Mouse (Mus musculus) kidney, embryonic 15.5 days (tissue): ENCODE data around the gene Eif4ebp2. TPM values are rescaled to one million over a fixed set of nuclear protein-coding genes. Genes with fewer than 3 reads are reported as not detected.

ENCODE experiments used
- ATAC-seq: fragments of 200-750 bp; cut with Nextera tagmentation; replicated peaks from 2 replicates; pipeline ENCODE4 v1.8.0; 2017; ENCODE audit warnings: moderate TSS enrichment; ENCODE audit not compliant: low FRiP score
- H3K27ac ChIP-seq: fragments of 300-500 bp; sonication (generic); 2 replicates; pipeline ENCODE4 v1.5.1; 2015; ENCODE audit warnings: mild to moderate bottlenecking, inconsistent platforms
- H3K27me3 ChIP-seq: fragments of 300-500 bp; sonication (generic); 2 replicates; pipeline ENCODE4 v1.6.1; 2015; ENCODE audit warnings: inconsistent platforms
- H3K36me3 ChIP-seq: fragments of 300-500 bp; sonication (generic); 2 replicates; pipeline ENCODE4 v1.6.1; 2015; ENCODE audit warnings: inconsistent platforms
- H3K4me1 ChIP-seq: fragments of 300-500 bp; sonication (generic); 2 replicates; pipeline ENCODE4 v1.6.1; 2015; ENCODE audit warnings: inconsistent platforms
- H3K4me2 ChIP-seq: fragments of 300-500 bp; sonication (generic); 2 replicates; pipeline ENCODE4 v1.6.1; 2015; ENCODE audit warnings: moderate library complexity, mild to moderate bottlenecking, inconsistent platforms
- H3K4me3 ChIP-seq: fragments of 300-500 bp; sonication (generic); replicated peaks from 2 replicates; pipeline ENCODE4 v1.5.1; 2015; ENCODE audit warnings: mild to moderate bottlenecking, inconsistent platforms
- H3K9ac ChIP-seq: fragments of 300-500 bp; sonication (generic); 2 replicates; pipeline ENCODE4 v1.6.1; 2015; ENCODE audit warnings: mild to moderate bottlenecking, inconsistent platforms
- H3K9me3 ChIP-seq: fragments of 300-500 bp; sonication (generic); replicated peaks from 2 replicates; pipeline ENCODE4 v1.6.1; 2016; ENCODE audit warnings: inconsistent platforms
- WGBS: fragments of 180-500 bp; shearing (Covaris S2); methylation state at CpG from one replicate; pipeline ENCODE4 v1.1.7; 2015; ENCODE audit warnings: mixed read lengths; 5-methylcytosine and 5-hydroxymethylcytosine counted together
- polyA plus RNA-seq: library from polyadenylated mRNA; unstranded; fragments of >200 nt; fragmentation: Nextera tagmentation; extraction: Ambion mirVana; gene quantifications from 2 replicates; pipeline ENCODE4 v1.2.1, GENCODE M21; 2015

Gene Eif4ebp2
- polyA plus RNA-seq, 1 experiment from 2014 or later = 70.0 TPM

- Histone ChIP-seq H3K4me2 (no peak overlapping the region), H3K9ac (no peak overlapping the region)
Observed at GRCm38 (mm10) chr10:61480488-61480887, 28.0 kb upstream of the Eif4ebp2 start.

GRCm38 (mm10) chr10:61479927-61480326 lies 27.5 kb upstream of the Eif4ebp2 start:
- Histone ChIP-seq H3K4me3 (no peak overlapping the region), H3K4me2 (no peak overlapping the region), H3K36me3 (no peaks in the 10 kb centered on the region), H3K9me3 (no peaks in the 10 kb centered on the region), H3K27me3 (no peaks in the 10 kb centered on the region), H3K27ac (no peak overlapping the region), H3K4me1 (peaks cover 17% of the 10 kb centered on the region), H3K9ac (no peak overlapping the region)
- ATAC-seq = no peak
- 87% methylated on average over 4 of the region's 4 CpGs for WGBS

More at GRCm38 (mm10) chr10:61480488-61480887, 28.0 kb upstream of the Eif4ebp2 start:
- WGBS = 84% methylated on average over 1 of the region's 1 CpGs
- Histone ChIP-seq H3K27ac (no peak overlapping the region), H3K9me3 (no peaks in the 10 kb centered on the region), H3K27me3 (no peaks in the 10 kb centered on the region), H3K4me1 (peaks cover 12% of the 10 kb centered on the region), H3K36me3 (no peaks in the 10 kb centered on the region), H3K4me3 (no peak overlapping the region)
- no peak for ATAC-seq

GRCm38 (mm10) chr10:61479461-61479860 lies 27.0 kb upstream of the Eif4ebp2 start:
- H3K4me1 ChIP-seq = peaks cover 22% of the 10 kb centered on the region
- H3K9ac ChIP-seq = no peak overlapping the region
- 85% methylated on average over 10 of the region's 10 CpGs for WGBS
- H3K27ac ChIP-seq = no peak overlapping the region
- no peak overlapping the region for H3K4me3 ChIP-seq
- H3K4me2 ChIP-seq = no peak overlapping the region
- no peaks in the 10 kb centered on the region for H3K9me3 ChIP-seq
- H3K36me3 ChIP-seq = no peaks in the 10 kb centered on the region
- ATAC-seq = no peak
- no peaks in the 10 kb centered on the region for H3K27me3 ChIP-seq

GRCm38 (mm10) chr10:61476440-61477165 lies 24.1 kb upstream of the Eif4ebp2 start:
- Histone ChIP-seq H3K9me3 (no peaks in the 10 kb centered on the region), H3K4me2 (peak overlapping the region; percentile 97), H3K27ac (peak overlapping the region; percentile 86), H3K36me3 (no peaks in the 10 kb centered on the region), H3K4me1 (peaks cover 22% of the 10 kb centered on the region), H3K9ac (peak overlapping the region; percentile 62), H3K27me3 (no peaks in the 10 kb centered on the region), H3K4me3 (peak overlapping the region; percentile 72)
- ATAC-seq = 0 out of 2 replicates have a peak, but pooled peaks have one; percentile 16
- 1% methylated on average over 15 of the region's 15 CpGs for WGBS

GRCm38 (mm10) chr10:61475594-61476439 lies 23.4 kb upstream of the Eif4ebp2 start, which contains the start of gene Lrrc20:
TSS of gene Lrrc20 (plus strand) at chr10:61475801.
- Histone ChIP-seq H3K4me2 (peak within 1 kb of the TSS; percentile 97), H3K9me3 (no peaks in the 10 kb centered on the region), H3K4me1 (peaks cover 22% of the 10 kb centered on the region), H3K9ac (peak within 1 kb of the TSS; percentile 62), H3K27ac (peak within 1 kb of the TSS; percentile 86), H3K36me3 (no peaks in the 10 kb centered on the region), H3K4me3 (peak within 1 kb of the TSS; percentile 72), H3K27me3 (no peaks in the 10 kb centered on the region)
- ATAC-seq = peak; percentile 98
- WGBS = under 1% methylated on average over 70 of the region's 70 CpGs

- no peak for ATAC-seq
- WGBS = 82% methylated on average over 1 of the region's 1 CpGs
- H3K4me2 ChIP-seq = no peak overlapping the region
- H3K27me3 ChIP-seq = no peaks in the 10 kb centered on the region
- peaks cover 22% of the 10 kb centered on the region for H3K4me1 ChIP-seq
- H3K4me3 ChIP-seq = no peak overlapping the region
- no peaks in the 10 kb centered on the region for H3K9me3 ChIP-seq
- no peak overlapping the region for H3K27ac ChIP-seq
- H3K9ac ChIP-seq = no peak overlapping the region
- no peaks in the 10 kb centered on the region for H3K36me3 ChIP-seq
Observed at GRCm38 (mm10) chr10:61474344-61474743, 21.9 kb upstream of the Eif4ebp2 start.

- Histone ChIP-seq H3K27ac (no peak overlapping the region), H3K27me3 (no peaks in the 10 kb centered on the region), H3K36me3 (no peaks in the 10 kb centered on the region), H3K4me3 (no peak overlapping the region), H3K9me3 (no peaks in the 10 kb centered on the region), H3K4me2 (no peak overlapping the region), H3K4me1 (peaks cover 22% of the 10 kb centered on the region), H3K9ac (no peak overlapping the region)
- 83% methylated on average over 3 of the region's 3 CpGs for WGBS
- no peak for ATAC-seq
Observed at GRCm38 (mm10) chr10:61473640-61474039, 21.2 kb upstream of the Eif4ebp2 start.

- 64% methylated on average over 7 of the region's 7 CpGs for WGBS
- no peaks in the 10 kb centered on the region for H3K9me3 ChIP-seq
- no peak overlapping the region for H3K4me3 ChIP-seq
- no peak overlapping the region for H3K9ac ChIP-seq
- H3K36me3 ChIP-seq = no peaks in the 10 kb centered on the region
- no peaks in the 10 kb centered on the region for H3K27me3 ChIP-seq
- H3K4me2 ChIP-seq = no peak overlapping the region
- H3K27ac ChIP-seq = no peak overlapping the region
- no peaks in the 10 kb centered on the region for H3K4me1 ChIP-seq
- ATAC-seq = no peak
Observed at GRCm38 (mm10) chr10:61468900-61469299, 16.4 kb upstream of the Eif4ebp2 start.

GRCm38 (mm10) chr10:61466873-61467272 lies 14.4 kb upstream of the Eif4ebp2 start:
- Histone ChIP-seq H3K36me3 (no peaks in the 10 kb centered on the region), H3K4me2 (no peak overlapping the region), H3K4me3 (no peak overlapping the region), H3K27ac (no peak overlapping the region), H3K4me1 (no peaks in the 10 kb centered on the region), H3K9me3 (no peaks in the 10 kb centered on the region), H3K27me3 (no peaks in the 10 kb centered on the region), H3K9ac (no peak overlapping the region)
- 24% methylated on average over 5 of the region's 5 CpGs for WGBS
- ATAC-seq = no peak

- WGBS = 68% methylated on average over 8 of the region's 8 CpGs
- Histone ChIP-seq H3K4me2 (no peak overlapping the region), H3K27ac (no peak overlapping the region), H3K36me3 (no peaks in the 10 kb centered on the region), H3K27me3 (no peaks in the 10 kb centered on the region), H3K4me3 (no peak overlapping the region), H3K9me3 (no peaks in the 10 kb centered on the region), H3K9ac (no peak overlapping the region), H3K4me1 (no peaks in the 10 kb centered on the region)
- ATAC-seq = no peak
Observed at GRCm38 (mm10) chr10:61466242-61466641, 13.8 kb upstream of the Eif4ebp2 start.

- Histone ChIP-seq H3K4me1 (no peaks in the 10 kb centered on the region), H3K9ac (no peak overlapping the region), H3K4me2 (no peak overlapping the region), H3K27me3 (no peaks in the 10 kb centered on the region), H3K27ac (no peak overlapping the region), H3K36me3 (no peaks in the 10 kb centered on the region), H3K4me3 (no peak overlapping the region), H3K9me3 (no peaks in the 10 kb centered on the region)
- no peak for ATAC-seq
- 77% methylated on average over 4 of the region's 4 CpGs for WGBS
Observed at GRCm38 (mm10) chr10:61465009-61465408, 12.5 kb upstream of the Eif4ebp2 start.

GRCm38 (mm10) chr10:61457182-61457581 lies 4.7 kb upstream of the Eif4ebp2 start:
- Histone ChIP-seq H3K4me3 (no peak overlapping the region), H3K4me2 (no peak overlapping the region), H3K36me3 (no peaks in the 10 kb centered on the region), H3K4me1 (no peaks in the 10 kb centered on the region), H3K27ac (no peak overlapping the region), H3K9me3 (no peaks in the 10 kb centered on the region), H3K27me3 (no peaks in the 10 kb centered on the region), H3K9ac (no peak overlapping the region)
- no peak for ATAC-seq
- 57% methylated on average over 3 of the region's 3 CpGs for WGBS
